Mouse (Mus musculus): ENCODE data around the gene Sap30bp. TPM values are rescaled to one million over a fixed set of nuclear protein-coding genes. Genes with fewer than 3 reads are reported as not detected.

The Sap30bp gene
- polyA plus RNA-seq, 1 experiment from 2014 or later, result 56.9 TPM

- Histone ChIP-seq H3K9ac (replicated peaks) (peak overlapping the region; percentile 88), H3K4me3 (replicated peaks) (peak overlapping the region; percentile 91), H3K4me1 (replicated peaks) (peaks cover 19% of the 10 kb centered on the region), H3K27ac (0 out of 2 replicates have a peak overlapping the region, but pooled peaks have one; percentile 26), H3K36me3 (peaks cover 42% of the 10 kb centered on the region), H3K4me2 (peak overlapping the region; percentile 77), H3K9me3 (no peaks in the 10 kb centered on the region), H3K27me3 (no peaks in the 10 kb centered on the region)
- ATAC-seq (ENCODE audit: insufficient number of reproducible peaks, insufficient read depth, low FRiP score, low TSS enrichment, low read depth), result 0 out of 2 replicates have a peak, but pooled peaks have one; percentile 10
- WGBS, result 1% methylated on average over 16 of the region's 16 CpGs
Measured at GRCm38 (mm10) chr11:115933747-115934110, 647 bp downstream of the Sap30bp start.

- Histone ChIP-seq H3K27ac (no peak overlapping the region), H3K4me3 (replicated peaks) (no peak overlapping the region), H3K27me3 (no peaks in the 10 kb centered on the region), H3K4me1 (replicated peaks) (peaks cover 1% of the 10 kb centered on the region), H3K36me3 (peaks cover 93% of the 10 kb centered on the region), H3K9me3 (no peaks in the 10 kb centered on the region), H3K9ac (replicated peaks) (no peak overlapping the region), H3K4me2 (no peak overlapping the region)
- no peak for ATAC-seq (ENCODE audit: insufficient number of reproducible peaks, insufficient read depth, low FRiP score, low TSS enrichment, low read depth)
- 48% methylated on average over 6 of the region's 6 CpGs for WGBS
Measured at GRCm38 (mm10) chr11:115939690-115940329, 6.7 kb downstream of the Sap30bp start.

DNA sequence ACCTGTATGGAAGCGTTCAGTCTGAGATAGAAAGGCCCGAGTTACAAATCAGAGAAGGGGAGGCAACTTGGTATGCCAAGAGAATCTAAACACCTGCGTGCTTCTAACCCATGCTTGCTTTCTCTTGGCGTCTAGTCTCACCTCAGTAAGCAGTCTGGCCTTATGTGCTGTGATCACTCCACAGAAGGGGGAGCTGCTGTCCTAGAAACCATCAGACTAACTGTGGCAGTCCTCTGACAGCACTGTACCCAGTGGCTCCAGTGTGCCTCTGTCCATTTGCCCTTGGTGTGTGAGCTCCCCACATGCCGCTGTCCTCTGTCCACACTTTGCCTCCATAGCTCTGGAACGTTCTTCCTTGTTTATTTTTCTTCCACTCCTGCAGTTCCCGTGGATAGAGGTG, 8.9 kb downstream of the Sap30bp start:
- H3K36me3 ChIP-seq, result peaks cover 94% of the 10 kb centered on the region
- 86% methylated on average over 7 of the region's 7 CpGs for WGBS

GRCm38 (mm10) chr11:115945247-115945646, 12.2 kb downstream of the Sap30bp start:
- Histone ChIP-seq H3K27me3 (no peaks in the 10 kb centered on the region), H3K4me3 (replicated peaks) (no peak overlapping the region), H3K36me3 (peaks cover 98% of the 10 kb centered on the region), H3K9me3 (no peaks in the 10 kb centered on the region), H3K4me1 (replicated peaks) (no peaks in the 10 kb centered on the region), H3K27ac (0 out of 2 replicates have a peak overlapping the region, but pooled peaks have one; percentile 23), H3K4me2 (no peak overlapping the region), H3K9ac (replicated peaks) (no peak overlapping the region)
- no peak for ATAC-seq (ENCODE audit: insufficient number of reproducible peaks, insufficient read depth, low FRiP score, low TSS enrichment, low read depth)
- 88% methylated on average over 8 of the region's 8 CpGs for WGBS

More for the DNA sequence above, 8.9 kb downstream of the Sap30bp start:
- no peaks in the 10 kb centered on the region for H3K9me3 ChIP-seq
- ATAC-seq (ENCODE audit: insufficient number of reproducible peaks, insufficient read depth, low FRiP score, low TSS enrichment, low read depth), result no peak
- no peak overlapping the region for H3K4me3 ChIP-seq (replicated peaks)
- no peak overlapping the region for H3K27ac ChIP-seq
- no peaks in the 10 kb centered on the region for H3K27me3 ChIP-seq
- H3K4me1 ChIP-seq (replicated peaks), result no peaks in the 10 kb centered on the region
- no peak overlapping the region for H3K4me2 ChIP-seq
- no peak overlapping the region for H3K9ac ChIP-seq (replicated peaks)

GRCm38 (mm10) chr11:115946221-115946828, 13.2 kb downstream of the Sap30bp start:
- H3K27me3 ChIP-seq, result no peaks in the 10 kb centered on the region
- H3K36me3 ChIP-seq, result peaks cover 98% of the 10 kb centered on the region
- H3K4me1 ChIP-seq (replicated peaks), result no peaks in the 10 kb centered on the region
- no peak overlapping the region for H3K4me3 ChIP-seq (replicated peaks)
- H3K9me3 ChIP-seq, result no peaks in the 10 kb centered on the region
- no peak for ATAC-seq (ENCODE audit: insufficient number of reproducible peaks, insufficient read depth, low FRiP score, low TSS enrichment, low read depth)
- WGBS, result 89% methylated on average over 9 of the region's 9 CpGs
- H3K4me2 ChIP-seq, result no peak overlapping the region
- H3K9ac ChIP-seq (replicated peaks), result no peak overlapping the region
- no peak overlapping the region for H3K27ac ChIP-seq

DNA sequence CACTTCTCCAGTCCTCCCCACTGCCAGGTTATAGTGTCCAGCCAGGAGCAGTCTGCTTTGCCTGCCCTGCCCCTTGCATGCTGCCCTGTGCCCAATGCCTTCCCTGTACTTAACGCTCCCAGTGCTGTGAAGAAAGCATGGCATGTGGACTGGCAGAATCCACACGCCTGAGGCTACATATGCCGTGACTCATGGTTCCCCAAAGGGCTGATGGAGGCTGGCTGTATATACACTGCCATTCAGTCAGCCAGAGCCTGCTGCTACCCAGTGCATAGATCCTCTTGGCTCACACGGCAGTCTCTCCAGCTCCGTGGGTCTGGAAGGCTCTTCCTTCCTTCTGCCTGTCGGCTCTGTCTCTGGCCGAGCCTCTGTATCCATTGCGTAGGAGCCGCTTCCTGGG, 15.2 kb downstream of the Sap30bp start:
- Histone ChIP-seq H3K9me3 (no peaks in the 10 kb centered on the region), H3K36me3 (peaks cover 98% of the 10 kb centered on the region), H3K27ac (no peak overlapping the region), H3K4me2 (no peak overlapping the region), H3K27me3 (no peaks in the 10 kb centered on the region), H3K4me1 (replicated peaks) (no peaks in the 10 kb centered on the region), H3K4me3 (replicated peaks) (no peak overlapping the region), H3K9ac (replicated peaks) (no peak overlapping the region)
- no peak for ATAC-seq (ENCODE audit: insufficient number of reproducible peaks, insufficient read depth, low FRiP score, low TSS enrichment, low read depth)
- WGBS, result 94% methylated on average over 9 of the region's 9 CpGs

GRCm38 (mm10) chr11:115950719-115951118, 17.6 kb downstream of the Sap30bp start:
- no peaks in the 10 kb centered on the region for H3K9me3 ChIP-seq
- no peaks in the 10 kb centered on the region for H3K27me3 ChIP-seq
- H3K36me3 ChIP-seq, result peaks cover 98% of the 10 kb centered on the region
- 87% methylated on average over 2 of the region's 2 CpGs for WGBS
- no peak for ATAC-seq (ENCODE audit: insufficient number of reproducible peaks, insufficient read depth, low FRiP score, low TSS enrichment, low read depth)
- H3K4me3 ChIP-seq (replicated peaks), result no peak overlapping the region
- no peak overlapping the region for H3K9ac ChIP-seq (replicated peaks)
- no peak overlapping the region for H3K27ac ChIP-seq
- no peak overlapping the region for H3K4me2 ChIP-seq
- no peaks in the 10 kb centered on the region for H3K4me1 ChIP-seq (replicated peaks)

DNA sequence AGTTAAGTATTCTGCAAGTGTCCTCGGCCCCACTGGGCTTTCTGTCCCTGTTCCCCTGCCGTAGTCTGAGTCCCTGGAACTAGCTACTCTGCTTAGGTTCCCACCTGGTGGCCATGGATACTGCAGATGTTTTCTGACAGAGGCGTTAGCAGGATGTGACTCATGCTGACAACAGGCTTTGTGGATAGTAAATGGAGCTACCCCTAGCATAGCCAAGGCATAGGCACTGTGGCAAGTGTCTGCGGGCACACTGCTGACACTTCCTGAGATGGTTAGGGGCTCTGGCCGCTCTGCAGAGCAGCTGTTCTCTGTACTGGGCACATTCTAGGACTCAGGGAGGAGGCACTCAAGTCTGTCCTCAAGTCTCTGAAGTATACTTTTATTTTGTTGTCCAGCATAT, 21.6 kb downstream of the Sap30bp start:
- no peaks in the 10 kb centered on the region for H3K9me3 ChIP-seq
- H3K9ac ChIP-seq (replicated peaks), result no peak overlapping the region
- no peaks in the 10 kb centered on the region for H3K27me3 ChIP-seq
- peaks cover 88% of the 10 kb centered on the region for H3K36me3 ChIP-seq
- no peak overlapping the region for H3K4me2 ChIP-seq
- 0 out of 2 replicates have a peak, but pooled peaks cover 6% of the 10 kb centered on the region for H3K4me1 ChIP-seq (replicated peaks)
- no peak overlapping the region for H3K4me3 ChIP-seq (replicated peaks)
- WGBS, result 90% methylated on average over 5 of the region's 5 CpGs
- ATAC-seq (ENCODE audit: insufficient number of reproducible peaks, insufficient read depth, low FRiP score, low TSS enrichment, low read depth), result no peak
- H3K27ac ChIP-seq, result no peak overlapping the region

DNA sequence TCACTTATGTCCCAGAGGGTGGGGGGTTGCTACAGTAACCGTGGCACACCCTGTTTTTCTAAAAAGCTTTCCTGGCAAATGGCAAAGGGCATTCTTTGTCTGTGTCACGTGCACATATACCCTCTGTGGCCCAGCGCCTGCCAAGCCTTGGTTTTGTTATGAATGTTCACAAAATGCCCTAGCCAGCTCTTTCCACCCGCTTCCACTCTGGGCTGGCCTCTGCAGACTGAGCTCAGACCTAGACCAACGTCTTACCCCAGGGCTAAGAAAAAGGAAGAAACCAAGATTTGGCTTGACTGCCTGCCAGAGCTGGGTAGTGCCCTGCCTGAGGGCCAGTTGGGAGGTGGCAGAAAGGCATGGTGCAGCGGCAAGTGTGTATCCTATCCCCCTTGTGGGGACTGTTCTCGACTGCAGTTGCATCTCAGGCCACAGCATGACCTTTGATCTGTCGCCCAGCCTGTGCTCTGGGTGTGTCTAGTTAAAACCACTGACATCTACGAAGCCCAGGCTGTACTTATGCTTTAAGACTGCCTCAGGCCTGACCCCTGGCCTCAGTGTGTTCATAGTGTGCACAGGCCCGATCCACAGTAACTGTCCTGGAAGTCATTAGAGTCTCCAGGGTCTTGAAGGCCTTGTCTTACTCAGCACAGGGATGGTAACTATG, 22.2 kb downstream of the Sap30bp start:
- Histone ChIP-seq H3K27me3 (no peaks in the 10 kb centered on the region), H3K9me3 (no peaks in the 10 kb centered on the region), H3K4me2 (no peak overlapping the region), H3K4me1 (replicated peaks) (0 out of 2 replicates have a peak, but pooled peaks cover 6% of the 10 kb centered on the region), H3K36me3 (peaks cover 88% of the 10 kb centered on the region), H3K9ac (replicated peaks) (no peak overlapping the region), H3K27ac (no peak overlapping the region), H3K4me3 (replicated peaks) (no peak overlapping the region)
- no peak for ATAC-seq (ENCODE audit: insufficient number of reproducible peaks, insufficient read depth, low FRiP score, low TSS enrichment, low read depth)
- 73% methylated on average over 10 of the region's 10 CpGs for WGBS

DNA sequence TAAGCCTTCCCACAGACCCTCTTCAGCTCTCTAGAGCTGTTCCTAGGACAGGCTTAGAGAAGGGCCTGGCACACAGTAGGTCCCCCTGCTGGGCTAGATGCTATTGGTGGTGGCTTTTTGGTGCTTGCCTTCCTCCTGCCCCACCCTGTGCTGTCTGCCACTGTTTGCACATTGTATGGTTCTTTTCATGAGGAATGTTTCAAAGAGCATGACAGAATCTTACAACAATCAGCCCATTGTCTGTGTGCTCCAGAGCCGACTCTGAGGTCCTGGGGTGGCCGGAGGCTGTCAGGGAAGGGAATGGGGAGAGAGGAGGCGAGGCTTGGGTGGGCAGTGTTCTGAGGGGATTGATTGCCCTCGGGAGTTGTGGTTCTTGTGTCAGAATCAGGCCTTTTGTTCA, 23.4 kb downstream of the Sap30bp start:
- no peak for ATAC-seq (ENCODE audit: insufficient number of reproducible peaks, insufficient read depth, low FRiP score, low TSS enrichment, low read depth)
- peak overlapping the region; percentile 56 for H3K27ac ChIP-seq
- H3K36me3 ChIP-seq, result peaks cover 88% of the 10 kb centered on the region
- no peaks in the 10 kb centered on the region for H3K27me3 ChIP-seq
- H3K4me2 ChIP-seq, result no peak overlapping the region
- H3K4me3 ChIP-seq (replicated peaks), result no peak overlapping the region
- 71% methylated on average over 4 of the region's 4 CpGs for WGBS
- no peak overlapping the region for H3K9ac ChIP-seq (replicated peaks)
- H3K4me1 ChIP-seq (replicated peaks), result 0 out of 2 replicates have a peak, but pooled peaks cover 6% of the 10 kb centered on the region
- no peaks in the 10 kb centered on the region for H3K9me3 ChIP-seq

DNA sequence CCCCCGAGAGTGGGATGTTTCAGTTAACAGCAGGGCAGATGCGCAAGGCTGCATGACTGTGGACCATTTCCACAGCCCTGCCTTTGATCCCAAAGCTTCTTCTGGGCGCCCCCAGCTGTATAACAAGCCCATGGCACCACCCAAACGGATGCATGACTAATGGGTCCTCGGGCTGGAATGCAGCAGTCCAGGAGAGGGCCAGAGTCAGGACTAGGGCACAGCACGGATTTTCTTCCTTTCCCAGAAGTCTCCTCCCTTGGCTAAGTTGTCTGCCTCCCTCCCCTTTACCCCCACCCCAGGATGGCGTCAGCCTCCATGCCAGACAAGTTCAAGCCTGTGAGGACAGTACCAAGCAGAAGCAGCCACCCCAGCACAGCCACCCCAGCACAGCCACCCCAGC, 24.9 kb downstream of the Sap30bp start:
- H3K4me1 ChIP-seq (replicated peaks), result 0 out of 2 replicates have a peak, but pooled peaks cover 6% of the 10 kb centered on the region
- H3K9ac ChIP-seq (replicated peaks), result no peak overlapping the region
- peaks cover 88% of the 10 kb centered on the region for H3K36me3 ChIP-seq
- no peak overlapping the region for H3K4me3 ChIP-seq (replicated peaks)
- ATAC-seq (ENCODE audit: insufficient number of reproducible peaks, insufficient read depth, low FRiP score, low TSS enrichment, low read depth), result no peak
- 75% methylated on average over 6 of the region's 7 CpGs for WGBS
- H3K27ac ChIP-seq, result 0 out of 2 replicates have a peak overlapping the region, but pooled peaks have one; percentile 50
- H3K27me3 ChIP-seq, result no peaks in the 10 kb centered on the region
- no peak overlapping the region for H3K4me2 ChIP-seq
- no peaks in the 10 kb centered on the region for H3K9me3 ChIP-seq
